Mouse (Mus musculus) CD8-positive naive resting alpha-beta T cell, adult 2 months (primary cell): Measurements from ENCODE around the gene Ly6g5b.
"Not testable (repeated sequence)": the region's sequence is repeated elsewhere in the genome, so short reads cannot be mapped to it uniquely, and the experiment has no call there.

Experiments used
- DNase-seq, 2 experiments: peaks; one replicate each; pipeline ENCODE4 v3.0.0; 2022; ENCODE audit warnings: low read depth in 2 of 2, low spot score in 2 of 2

Ly6g5b gene

DNA sequence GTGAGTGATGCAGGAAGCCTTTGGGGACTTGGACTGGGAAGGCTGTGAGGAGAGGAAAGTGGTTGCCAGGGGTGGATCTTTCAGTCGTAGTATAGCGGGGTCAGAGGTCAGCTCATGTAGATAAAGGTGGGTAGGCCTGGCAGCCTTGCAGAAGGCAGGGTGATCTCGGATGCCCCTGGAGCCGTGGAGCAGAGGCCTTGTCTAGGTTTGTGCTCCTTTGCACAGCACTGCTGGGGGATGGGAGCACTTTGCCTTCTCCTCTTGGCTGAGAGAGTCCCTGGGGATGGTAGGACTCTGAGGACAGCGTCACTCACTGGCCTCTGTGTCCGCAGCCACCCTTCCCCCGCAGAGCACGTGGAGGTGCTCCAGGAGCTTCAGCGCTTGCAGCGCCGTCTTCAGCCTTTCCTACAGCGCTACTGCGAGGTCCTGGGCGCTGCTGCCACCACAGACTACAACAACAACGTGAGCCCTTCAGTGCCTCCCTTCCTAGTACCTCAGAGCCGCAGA, 25.3 kb upstream of the Ly6g5b start:
- no peak for DNase-seq

- no peak for DNase-seq
Measured at GRCm38 (mm10) chr17:35139269-35139668, 24.0 kb upstream of the Ly6g5b start.

- peak in 1 of 2 experiments; percentile 21 for DNase-seq
Measured at GRCm38 (mm10) chr17:35135591-35136320, 20.5 kb upstream of the Ly6g5b start.

DNA sequence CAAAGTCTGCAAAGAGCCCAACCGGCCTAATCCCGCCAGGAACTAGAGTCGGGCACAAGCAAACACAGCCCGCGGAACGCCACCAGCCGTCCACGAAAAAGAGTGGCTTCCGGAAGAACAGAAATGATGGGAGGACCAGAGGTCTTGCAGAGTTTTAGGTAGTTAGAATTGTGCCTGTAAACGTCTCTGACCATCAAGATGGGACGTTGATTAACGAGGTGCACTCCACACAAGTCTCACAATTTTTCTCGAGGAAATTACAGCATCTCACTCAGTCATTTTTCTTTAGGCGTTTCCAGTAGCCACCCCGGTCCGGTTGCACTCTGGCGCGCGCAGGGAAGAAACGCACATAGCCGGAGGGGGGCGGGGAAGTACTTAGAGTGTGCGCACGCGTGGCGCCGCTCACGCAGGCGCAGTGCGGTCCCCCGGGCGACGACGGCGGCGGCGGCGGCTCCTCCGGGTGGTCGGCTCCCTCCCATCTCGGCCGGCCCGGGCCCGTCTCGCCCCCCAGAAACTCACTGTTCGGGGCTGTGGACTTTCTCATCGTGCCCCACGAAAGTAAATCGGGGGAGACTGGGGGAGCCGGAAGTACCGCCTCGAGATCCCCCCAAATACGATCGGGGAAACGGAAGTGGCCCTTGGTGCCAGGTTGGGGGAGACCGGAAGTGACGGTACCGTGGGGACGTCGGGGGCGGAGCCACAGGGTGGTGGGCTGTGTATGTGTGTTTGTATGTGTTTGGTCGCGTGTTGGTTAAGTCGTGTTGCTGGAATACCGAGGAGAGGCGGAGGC, 19.8 kb upstream of the Ly6g5b start, which contains the start of gene Bag6:
Bag6 (plus strand) TSS at position 378 of the 790 bp plus-strand sequence.
- DNase-seq, result peak; percentile 92 to 95

- no peak for DNase-seq
Measured at GRCm38 (mm10) chr17:35133517-35133916, 18.3 kb upstream of the Ly6g5b start.

DNA sequence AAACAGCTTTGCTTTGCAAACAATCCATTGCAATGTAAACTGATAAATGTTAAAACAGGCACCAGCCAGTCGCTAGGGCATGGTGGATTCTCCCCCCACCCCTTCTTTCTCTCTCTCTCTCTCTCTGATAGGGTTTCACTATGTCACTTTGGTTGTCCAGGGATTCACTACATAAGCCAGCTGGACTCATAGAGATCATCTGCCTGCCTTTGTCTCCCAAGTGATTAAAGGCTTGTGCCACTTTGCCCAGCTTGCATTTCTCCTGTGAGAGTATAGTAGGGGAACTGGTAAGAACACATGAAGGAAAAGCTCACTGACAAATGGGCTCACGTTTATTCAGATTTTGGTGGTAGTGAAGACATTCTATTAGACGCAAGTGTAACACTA, 16.9 kb upstream of the Ly6g5b start:
- no peak for DNase-seq

DNA sequence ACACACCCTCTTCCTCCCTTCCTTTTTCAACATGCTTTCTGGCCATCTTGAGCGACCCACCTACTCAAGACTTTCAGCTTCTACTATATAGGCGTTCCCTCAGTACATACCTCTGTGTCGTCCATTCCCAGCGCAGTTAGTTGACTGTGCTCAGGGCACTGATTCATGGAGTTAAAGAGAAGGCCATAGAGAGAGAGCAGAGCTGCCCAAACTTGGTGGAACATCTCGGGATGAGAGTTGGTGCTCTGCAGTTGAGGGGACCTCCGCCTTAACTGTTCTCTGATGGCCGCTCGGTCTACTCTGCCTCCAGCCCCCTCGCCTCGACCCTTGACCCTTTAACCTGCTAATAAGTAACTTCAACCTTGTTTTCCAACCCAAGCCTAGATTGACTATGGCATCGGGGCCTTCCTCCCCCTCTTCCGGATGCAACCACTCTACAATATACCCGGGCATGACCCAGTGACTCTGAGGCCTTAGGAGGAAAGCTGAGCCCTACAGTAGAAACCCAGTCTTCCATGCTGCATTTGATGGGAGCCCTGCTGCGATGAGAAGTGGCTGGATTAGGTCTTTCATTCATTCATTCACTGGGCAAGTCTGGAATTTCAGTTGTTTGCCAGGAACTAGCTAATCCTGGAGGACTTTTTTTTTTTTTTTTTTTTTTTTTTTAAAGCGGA, 16.4 kb upstream of the Ly6g5b start, which contains the start of gene Apom:
Apom (minus strand) TSS at position 551 of the 674 bp plus-strand sequence.
- no peak for DNase-seq

- no peak for DNase-seq
Measured at GRCm38 (mm10) chr17:35131038-35131437, 15.8 kb upstream of the Ly6g5b start.

- no peak for DNase-seq
Measured at GRCm38 (mm10) chr17:35128996-35129395, 13.8 kb upstream of the Ly6g5b start.

DNA sequence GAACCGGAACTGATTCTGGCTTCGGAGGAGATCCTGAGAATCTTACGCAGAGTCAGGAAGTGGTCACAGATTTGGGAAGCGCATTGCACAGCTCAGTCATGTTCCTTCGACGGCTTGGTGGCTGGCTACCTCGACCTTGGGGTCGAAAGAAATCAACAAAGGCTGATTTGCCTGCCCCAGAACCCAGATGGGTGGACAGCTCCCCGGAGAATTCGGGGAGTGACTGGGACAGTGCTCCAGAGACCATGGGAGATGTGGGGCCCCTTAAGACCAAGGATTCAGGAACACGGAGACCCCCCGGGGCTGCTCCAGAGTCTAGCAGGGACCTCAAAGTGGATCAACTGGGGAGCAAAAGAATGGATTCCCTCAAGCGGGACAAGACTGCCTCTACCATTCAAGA, 11.8 kb upstream of the Ly6g5b start:
- no peak for DNase-seq

GRCm38 (mm10) chr17:35126206-35126611, 11.0 kb upstream of the Ly6g5b start, which contains the start of gene D17H6S53E:
Gene D17H6S53E, plus strand, starts transcription at chr17:35126373.
- peak; percentile 63 to 66 for DNase-seq

GRCm38 (mm10) chr17:35125578-35125977, 10.3 kb upstream of the Ly6g5b start:
- DNase-seq, result no peak

DNA sequence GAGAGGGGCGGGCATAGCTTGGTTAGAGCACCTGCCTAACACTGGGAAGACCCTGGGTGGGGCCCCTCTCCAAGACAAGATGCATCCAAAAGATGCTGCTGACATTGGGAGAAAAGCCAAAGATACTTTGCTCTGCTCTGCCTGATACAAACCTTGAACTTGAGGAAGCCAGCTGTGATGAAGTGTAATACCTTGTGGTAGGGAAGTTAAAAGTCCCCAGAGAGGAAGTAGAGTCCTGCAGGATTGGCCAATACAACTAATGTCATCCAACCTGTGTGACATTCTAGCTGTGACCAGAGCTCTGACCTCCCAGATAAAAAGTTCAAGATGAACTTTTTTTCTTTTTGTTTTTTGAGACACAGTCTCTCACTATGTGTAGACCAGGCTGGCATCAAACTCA, 9.9 kb upstream of the Ly6g5b start:
- DNase-seq, result no peak

GRCm38 (mm10) chr17:35124261-35124896, 9.2 kb upstream of the Ly6g5b start:
- not testable (repeated sequence) for DNase-seq

DNA sequence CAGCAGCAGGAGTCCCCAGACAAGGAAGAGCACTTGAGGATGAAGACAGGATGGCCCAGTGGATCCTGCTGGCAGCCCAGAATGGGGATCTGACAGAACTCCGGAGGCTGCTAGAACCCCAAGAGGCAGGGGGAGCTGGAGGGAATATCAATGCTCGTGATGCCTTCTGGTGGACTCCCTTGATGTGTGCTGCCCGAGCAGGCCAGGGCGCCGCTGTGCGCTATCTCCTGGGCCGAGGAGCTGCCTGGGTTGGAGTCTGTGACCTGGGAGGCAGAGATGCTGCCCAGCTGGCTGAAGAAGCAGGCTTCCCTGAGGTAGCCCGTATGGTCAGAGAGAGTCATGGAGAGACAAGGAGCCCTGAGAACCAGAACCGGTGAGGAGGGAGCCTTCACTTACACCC, 8.1 kb upstream of the Ly6g5b start:
- DNase-seq, result not testable (repeated sequence)

DNA sequence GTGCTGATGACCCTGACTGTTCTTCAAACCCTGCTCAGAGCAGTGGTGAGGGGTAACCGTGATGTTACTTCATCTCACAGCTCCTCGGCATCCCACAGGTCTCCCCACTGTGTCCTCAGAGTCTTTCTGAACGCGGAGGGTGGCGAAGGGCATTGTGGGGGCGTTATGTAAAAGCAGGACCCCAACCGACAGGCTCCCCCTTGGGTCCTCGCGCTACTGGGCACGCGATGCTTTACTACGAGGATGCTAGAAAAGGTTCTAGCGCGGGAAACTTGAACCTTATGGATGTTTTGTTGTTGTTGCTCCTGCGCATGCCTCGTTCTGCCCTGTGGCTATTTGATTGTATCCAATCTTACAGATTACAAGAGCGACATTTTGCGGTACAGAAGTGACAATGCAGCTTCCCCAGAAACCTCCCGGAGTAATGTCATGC, 6.7 kb upstream of the Ly6g5b start, which contains the start of gene Csnk2b:
Csnk2b (minus strand) TSS at position 183 of the 433 bp plus-strand sequence.
- peak; percentile 35 to 52 for DNase-seq

DNA sequence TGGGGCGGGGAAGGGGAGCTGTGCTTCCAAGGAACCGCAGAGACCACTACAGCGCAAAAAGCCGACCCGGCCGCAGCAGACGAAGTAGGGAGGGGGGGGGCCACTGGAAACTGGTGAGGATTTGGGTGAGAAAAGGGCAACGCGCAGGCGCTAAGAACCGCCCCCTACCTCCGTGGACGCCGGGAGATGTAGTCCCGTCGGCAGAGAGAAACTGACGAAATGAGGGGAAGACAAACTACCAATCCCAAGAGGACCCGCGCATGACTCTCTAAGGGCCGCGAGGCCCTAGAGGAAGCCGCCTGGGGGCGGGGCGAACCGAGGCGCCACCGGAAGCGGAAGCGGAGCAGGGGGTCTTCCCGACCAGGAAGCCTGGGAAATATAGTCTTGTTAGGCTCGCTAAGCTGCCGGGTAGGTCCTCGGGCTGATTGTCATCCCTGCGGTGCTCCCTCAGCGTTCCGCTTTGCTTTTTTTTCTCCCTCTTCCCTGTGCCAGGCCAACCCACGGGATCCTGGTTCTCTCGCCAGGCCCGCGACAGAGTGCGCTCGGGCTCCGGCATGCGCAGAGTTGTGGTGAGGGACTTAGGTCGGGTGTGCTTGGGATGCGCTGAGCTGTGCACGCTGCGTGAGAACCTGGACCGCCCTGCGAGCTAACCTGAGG, 6.0 kb upstream of the Ly6g5b start, which contains the start of gene Gpank1:
Gpank1 (plus strand) TSS at position 313 of the 657 bp plus-strand sequence.
- peak; percentile 94 to 96 for DNase-seq

DNA sequence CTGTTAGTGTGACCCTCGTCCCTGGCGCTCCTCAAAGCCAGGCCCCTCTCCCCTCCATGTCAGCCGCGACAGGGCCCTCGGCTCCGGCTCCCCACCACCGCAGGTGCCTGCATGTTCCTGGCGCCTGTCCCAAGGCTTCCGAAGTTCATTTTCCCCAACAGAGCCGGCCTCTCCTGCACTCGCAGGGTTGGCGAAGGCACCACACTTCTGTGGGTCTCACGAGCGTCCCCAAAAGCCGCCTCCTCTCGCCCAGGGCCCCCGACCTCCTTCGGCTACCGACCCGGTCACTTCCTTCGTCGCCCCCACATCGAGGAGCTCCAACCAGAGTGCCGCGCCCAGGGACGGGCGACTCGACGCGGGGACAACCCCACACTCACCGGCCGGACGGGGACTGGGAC, 5.5 kb upstream of the Ly6g5b start:
- DNase-seq, result no peak

DNA sequence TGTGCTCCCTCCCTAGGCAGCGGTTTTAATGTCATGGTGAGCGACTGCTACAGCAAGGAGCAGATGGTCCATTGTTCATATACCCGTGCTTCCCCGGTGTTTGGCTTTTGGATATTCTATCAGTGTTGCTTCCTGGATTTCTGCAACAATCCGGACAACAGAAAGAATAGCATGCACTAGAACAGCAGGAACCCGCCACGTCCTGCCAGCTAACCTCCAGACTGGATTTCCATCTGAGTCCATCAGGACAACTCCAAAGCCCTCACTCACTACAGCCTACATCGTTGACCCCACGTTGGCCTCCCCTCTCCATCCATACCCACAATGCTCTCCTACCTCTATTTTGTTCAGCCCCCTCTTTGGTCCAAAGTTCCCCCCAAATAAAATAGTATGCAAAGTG, 3.5 kb downstream of the Ly6g5b start:
- no peak for DNase-seq

DNA sequence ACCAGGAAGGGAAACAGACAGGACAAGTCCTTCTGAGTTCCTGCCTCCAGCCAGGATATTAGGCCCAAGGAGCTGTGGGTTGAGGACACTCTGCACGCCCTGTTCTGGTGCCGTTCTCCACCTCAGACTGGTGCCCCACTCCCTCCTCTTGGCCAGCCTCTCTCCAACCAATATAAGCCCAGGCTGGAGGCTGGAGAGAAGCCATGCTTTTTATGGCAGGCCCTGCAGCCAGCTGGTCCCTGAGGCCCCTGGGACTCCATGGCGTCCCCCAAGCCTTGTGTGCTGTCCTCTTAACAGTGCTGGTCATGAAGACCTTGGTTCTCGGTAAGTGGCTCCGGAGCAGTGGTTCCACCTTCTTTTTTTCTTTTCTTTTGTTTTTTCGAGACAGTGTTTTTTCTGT, 7.1 kb downstream of the Ly6g5b start, which contains the start of gene Ly6g5c:
Ly6g5c (plus strand) TSS at position 183 of the 400 bp plus-strand sequence.
- DNase-seq, result no peak
